Mouse (Mus musculus) heart, adult 9 months (tissue): ENCODE measurements at regions not wholly inside any gene's neighbourhood (a gene's known extent, or its start where the extent isn't known, plus 50 kb on each side); places are given as distances from the start of the nearest gene placed in this dataset.

ENCODE experiments used
- DNase-seq, 2 experiments: peaks; one replicate each; pipeline ENCODE4 v3.0.0; 2022; ENCODE audit warnings: low spot score in 2 of 2

DNA sequence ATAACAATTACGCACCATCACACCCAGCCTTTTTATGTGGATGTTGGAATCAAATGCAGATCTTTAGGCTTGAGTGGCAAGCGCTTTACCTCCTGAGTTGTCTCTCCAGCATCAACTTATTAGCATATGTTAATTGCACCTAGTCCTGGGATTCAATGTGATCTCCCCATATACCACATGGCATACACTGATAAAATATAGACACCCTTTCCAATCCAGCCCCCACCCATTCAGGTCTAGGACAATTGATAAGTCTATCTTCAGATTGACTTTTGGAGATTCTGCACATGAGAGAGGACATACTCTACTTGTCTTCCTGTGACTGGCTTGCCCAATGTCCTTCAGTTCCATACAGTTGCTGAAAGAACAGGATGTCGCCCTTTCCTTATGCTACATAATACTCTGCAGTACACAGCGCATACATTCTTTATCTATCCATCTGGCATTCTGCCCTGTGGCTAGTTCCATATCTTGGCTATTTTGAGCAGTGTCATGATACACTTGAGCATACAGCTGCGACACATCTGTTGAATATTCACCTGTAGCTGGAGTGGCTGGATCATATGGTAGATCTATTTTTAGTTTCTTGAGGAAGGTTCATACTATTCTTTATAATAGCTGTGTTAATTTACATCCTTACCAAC, 120.3 kb downstream of the Gsdmc2 start:
- DNase-seq, result no peak

DNA sequence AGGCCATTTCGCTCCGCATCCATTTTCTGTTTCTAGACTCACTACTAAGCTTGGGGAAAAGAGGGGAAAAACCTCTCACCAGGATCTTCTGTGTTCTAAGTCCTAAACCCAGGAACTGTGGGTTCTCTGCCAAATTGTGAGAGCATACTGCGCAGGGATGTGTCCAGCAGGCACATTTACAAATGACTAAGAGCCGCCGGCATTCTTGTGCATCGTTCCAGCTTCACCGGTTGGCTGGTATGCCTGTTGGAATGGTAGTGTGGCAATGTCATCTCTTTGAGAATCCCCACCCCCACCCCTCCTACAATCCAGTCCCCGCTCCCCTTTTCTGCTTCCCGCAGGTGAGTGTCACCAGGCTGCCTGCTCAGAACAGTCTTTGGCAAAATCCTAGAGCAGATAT, 122.0 kb downstream of the Gsdmc2 start:
- DNase-seq, result no peak

GRCm38 (mm10) chr15:63721669-63722357, 123.2 kb downstream of the Gsdmc2 start:
- DNase-seq, result no peak

GRCm38 (mm10) chr15:63717812-63718211, 127.2 kb downstream of the Gsdmc2 start:
- no peak for DNase-seq

DNA sequence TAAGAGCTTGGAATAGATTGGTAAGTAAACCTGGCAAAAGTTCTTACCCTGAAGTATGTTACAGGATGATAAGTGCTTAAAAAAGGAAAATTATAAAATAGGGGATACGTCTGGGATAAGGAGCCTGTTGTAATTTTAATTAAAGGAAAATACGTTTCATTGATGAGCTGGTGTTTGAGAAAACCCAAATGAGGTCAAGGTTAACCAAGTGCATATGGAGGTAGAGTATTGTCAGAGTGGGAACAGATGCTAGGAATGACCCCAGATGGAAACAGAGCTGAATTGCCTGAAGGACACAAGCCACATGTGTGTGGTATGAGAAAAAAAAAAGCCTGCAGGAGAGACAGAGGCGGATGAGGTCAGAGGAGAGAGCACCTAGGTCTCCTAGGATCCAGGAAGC, 131.3 kb downstream of the Gsdmc2 start:
- DNase-seq, result no peak

DNA sequence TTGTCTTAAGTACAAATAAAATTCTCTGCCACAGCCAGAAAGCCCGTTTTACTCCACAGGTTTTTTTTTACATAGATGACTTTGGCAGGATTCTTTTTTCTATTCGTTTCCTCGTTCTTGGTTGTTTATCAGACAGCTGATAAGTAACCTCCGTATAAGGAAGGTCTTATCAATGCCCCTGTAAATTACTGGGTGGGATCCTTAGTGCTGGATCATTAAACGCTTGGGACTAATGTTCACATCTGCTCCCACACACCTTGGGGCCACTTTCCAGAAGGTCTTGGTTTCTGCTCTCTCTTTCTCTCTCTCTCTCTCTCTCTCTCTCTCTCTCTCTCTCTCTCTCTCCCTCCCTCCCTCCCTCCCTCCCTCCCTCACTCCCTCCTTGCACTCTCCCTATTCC, 134.6 kb downstream of the Gsdmc2 start:
- DNase-seq, result no peak

- DNase-seq, result no peak
These were observed 135.6 kb downstream of the Gsdmc2 start for GRCm38 (mm10) chr15:63709270-63709933.

DNA sequence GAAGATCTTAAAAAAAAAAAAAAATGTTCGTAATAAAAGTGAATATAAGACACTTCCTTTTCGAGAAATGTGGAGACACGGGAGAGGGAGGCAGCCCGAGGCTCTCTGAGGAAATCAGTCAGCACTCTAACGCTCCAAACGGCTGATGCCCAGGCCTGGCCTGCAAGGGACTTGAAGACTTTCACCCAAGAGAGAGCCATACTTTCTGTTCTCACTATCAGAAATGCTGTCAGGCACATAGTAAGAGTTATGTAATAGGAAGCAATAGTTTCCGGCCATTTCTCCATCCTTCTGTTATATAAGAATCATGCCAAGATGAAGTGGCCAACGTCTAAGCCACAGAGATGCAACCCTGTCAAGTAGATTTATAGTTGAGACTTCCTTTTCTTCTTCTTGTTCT, 140.3 kb downstream of the Gsdmc2 start:
- no peak for DNase-seq

- no peak for DNase-seq
These were observed 147.1 kb downstream of the Gsdmc2 start for GRCm38 (mm10) chr15:63697831-63698230.

DNA sequence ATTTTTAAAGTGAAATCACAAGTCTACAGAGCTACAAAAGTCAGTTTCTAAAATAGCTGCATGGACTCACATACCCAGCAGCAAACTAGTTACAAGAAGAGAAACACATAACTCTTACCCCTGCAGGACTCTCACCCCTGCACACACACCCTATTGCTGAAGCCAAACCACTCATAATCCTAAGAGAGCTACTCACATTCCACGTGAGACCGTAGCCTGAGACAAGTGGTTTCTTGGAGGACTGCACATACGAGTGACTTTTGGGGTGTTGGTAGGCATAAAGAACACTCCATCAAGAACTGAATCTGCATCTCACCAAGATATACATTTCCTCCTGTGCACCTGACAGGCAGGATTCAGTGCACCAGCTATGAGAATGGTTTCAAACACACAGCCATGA, 150.8 kb downstream of the Gsdmc2 start:
- no peak for DNase-seq

DNA sequence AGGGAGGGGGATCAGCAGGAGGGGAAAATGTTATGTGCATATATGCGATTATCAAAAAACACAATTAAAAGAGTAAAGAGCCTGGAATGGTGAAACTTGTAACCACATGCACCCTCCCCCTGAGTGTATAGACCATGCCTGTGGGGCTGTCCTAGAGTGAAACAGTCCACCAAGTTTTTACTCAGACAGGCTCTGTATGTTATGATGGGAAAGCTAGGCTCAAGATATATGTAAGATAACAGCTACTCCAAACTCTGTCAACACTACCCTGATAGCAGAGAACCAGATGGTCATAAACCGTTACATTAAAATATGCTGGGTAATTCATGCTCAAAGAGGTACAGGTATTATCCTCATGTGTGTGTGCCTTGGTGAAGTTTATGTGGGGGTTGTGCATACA, 151.4 kb downstream of the Gsdmc2 start:
- DNase-seq, result no peak

GRCm38 (mm10) chr15:63692491-63693295, 152.3 kb downstream of the Gsdmc2 start:
- no peak for DNase-seq

- DNase-seq, result no peak
These were observed 155.0 kb downstream of the Gsdmc2 start for GRCm38 (mm10) chr15:63689788-63690575.

DNA sequence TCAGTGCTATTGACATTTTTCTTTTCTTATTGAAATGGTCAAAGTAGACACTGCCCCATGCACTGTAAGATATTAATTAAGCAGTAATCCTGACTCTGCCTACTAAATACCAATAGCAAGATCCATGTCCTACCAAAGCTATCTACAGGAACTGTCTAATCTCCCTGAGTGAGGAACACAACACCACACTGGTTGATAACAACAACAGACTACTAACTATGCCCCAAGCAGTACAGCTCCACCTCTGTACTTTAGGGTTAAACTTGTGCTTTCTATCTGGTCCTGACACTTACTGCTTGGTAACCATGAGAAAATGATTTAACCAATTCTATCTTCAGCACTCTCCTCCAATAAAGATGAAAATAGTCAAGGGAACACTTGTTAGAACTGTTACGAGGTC, 157.1 kb downstream of the Gsdmc2 start:
- DNase-seq, result no peak

GRCm38 (mm10) chr15:63686954-63687562, 157.9 kb downstream of the Gsdmc2 start:
- DNase-seq, result no peak

DNA sequence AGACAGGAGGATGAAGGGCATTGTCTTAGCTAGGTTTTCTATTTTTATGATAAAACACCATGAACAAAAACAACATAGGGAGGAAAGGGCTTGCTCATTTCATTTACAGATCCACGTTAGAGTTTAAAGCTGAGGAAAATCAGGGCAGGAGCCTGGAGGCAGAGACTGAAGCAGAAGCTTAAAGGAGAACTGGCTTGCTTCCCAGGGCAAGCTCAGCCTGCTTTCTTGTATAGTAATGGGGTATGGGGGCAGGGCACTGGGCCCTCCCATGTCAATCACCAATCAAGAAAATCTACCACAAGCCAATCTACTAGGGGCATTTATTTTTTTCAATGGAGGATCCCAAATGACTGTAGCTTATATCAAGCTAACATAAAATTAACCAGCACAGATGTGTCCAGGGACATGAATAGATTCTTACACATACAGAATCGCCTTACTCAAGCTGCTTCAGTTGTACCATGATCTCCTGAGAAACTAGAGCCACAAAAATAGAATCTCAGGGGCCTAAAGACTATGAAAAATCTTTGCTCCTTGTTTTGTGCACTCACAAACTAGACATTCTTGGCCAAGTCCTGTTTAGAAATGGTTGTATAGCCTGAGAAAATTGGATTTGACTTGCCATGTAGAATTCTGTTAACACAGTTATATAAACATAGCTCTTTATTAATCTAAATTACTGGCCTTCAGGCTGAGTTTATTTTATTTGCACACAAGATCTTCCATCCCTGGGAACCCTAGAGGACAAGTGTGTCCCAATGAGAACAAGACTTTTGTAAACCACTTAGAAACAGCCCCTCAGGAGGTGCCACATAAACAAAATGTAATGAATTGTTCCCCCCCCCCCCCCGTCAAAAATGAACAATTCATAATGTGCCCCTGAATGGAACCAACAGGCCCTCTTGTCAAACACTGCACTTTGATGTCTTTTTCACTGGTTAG, 164.7 kb downstream of the Gsdmc2 start:
- no peak for DNase-seq

GRCm38 (mm10) chr15:63678921-63679320, 166.1 kb downstream of the Gsdmc2 start:
- DNase-seq, result no peak

GRCm38 (mm10) chr15:63675491-63676036, 169.4 kb downstream of the Gsdmc2 start:
- DNase-seq, result no peak

DNA sequence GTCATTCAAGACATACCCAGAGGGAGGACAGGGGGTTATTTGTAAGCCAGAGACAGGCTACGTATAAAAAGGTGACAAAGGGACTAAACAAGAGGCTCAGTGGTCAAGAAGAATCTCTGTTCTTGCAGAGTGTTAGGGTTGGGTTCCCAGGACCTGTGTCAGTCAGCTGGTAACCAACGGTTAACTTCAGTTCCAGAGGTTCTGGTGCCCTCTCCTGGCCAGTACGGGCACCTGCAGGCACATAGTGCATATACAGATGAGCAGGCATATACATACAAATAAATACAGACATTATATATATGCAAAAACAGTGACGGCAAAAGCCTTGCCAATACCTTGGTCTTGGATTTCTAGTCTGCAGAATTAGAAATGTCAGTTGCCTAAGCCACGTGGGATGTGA, 170.6 kb downstream of the Gsdmc2 start:
- DNase-seq, result no peak

DNA sequence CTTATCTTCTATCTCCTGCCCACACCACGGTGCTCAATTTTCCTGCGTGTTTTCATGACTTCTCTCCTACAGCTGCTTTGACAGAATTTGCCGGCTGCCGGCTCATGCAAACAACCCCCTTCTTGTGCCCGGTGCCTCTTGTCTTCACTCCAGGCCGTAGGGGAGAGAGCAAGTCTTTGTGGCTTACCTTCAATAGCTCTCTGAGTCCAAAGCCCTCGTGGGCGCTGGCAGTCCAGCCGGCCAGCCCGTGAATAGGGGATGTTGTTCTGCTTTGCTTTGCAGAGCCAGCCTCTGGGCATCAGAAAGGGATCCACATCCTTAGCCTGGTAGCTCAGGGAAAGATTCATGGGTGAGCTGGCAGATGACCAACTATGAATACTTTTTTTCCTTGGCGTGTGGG, 173.9 kb downstream of the Gsdmc2 start:
- DNase-seq, result no peak
